Mouse (Mus musculus) neural tube, embryonic 13.5 days (tissue): ENCODE measurements around the gene Ttll5. TPM values are rescaled to one million over a fixed set of nuclear protein-coding genes. Genes with fewer than 3 reads are reported as not detected.

Source experiments
- ATAC-seq: fragments of 200-750 bp; cut with Nextera tagmentation; 2 replicates; pipeline ENCODE4 v1.8.0; 2017; ENCODE audit warnings: low read depth, mild to moderate bottlenecking, moderate TSS enrichment, moderate library complexity
- H3K27ac ChIP-seq: fragments of 300-500 bp; sonication (generic); replicated peaks from 2 replicates; pipeline ENCODE4 v1.5.1; 2015; ENCODE audit warnings: moderate library complexity, mild to moderate bottlenecking, inconsistent platforms
- H3K27me3 ChIP-seq: fragments of 300-500 bp; sonication (generic); 2 replicates; pipeline ENCODE4 v1.6.1; 2015; ENCODE audit warnings: mild to moderate bottlenecking, inconsistent platforms
- H3K36me3 ChIP-seq: fragments of 300-500 bp; sonication (generic); 2 replicates; pipeline ENCODE4 v1.6.1; 2015; ENCODE audit warnings: mild to moderate bottlenecking, inconsistent platforms
- H3K4me1 ChIP-seq: fragments of 300-500 bp; sonication (generic); replicated peaks from 2 replicates; pipeline ENCODE4 v1.6.1; 2015; ENCODE audit warnings: inconsistent platforms
- H3K4me2 ChIP-seq: fragments of 300-500 bp; sonication (generic); 2 replicates; pipeline ENCODE4 v1.6.1; 2015; ENCODE audit warnings: inconsistent platforms, mild to moderate bottlenecking, moderate library complexity
- H3K4me3 ChIP-seq: fragments of 300-500 bp; sonication (generic); 2 replicates; pipeline ENCODE4 v1.5.1; 2015; ENCODE audit warnings: mild to moderate bottlenecking, inconsistent platforms
- H3K9ac ChIP-seq: fragments of 300-500 bp; sonication (generic); 2 replicates; pipeline ENCODE4 v1.6.1; 2015; ENCODE audit warnings: moderate library complexity, mild to moderate bottlenecking, inconsistent platforms
- H3K9me3 ChIP-seq: fragments of 300-500 bp; sonication (generic); 2 replicates; pipeline ENCODE4 v1.6.1; 2016; ENCODE audit warnings: inconsistent platforms
- WGBS: fragments of 180-500 bp; shearing (Covaris S2); methylation state at CpG from one replicate; pipeline ENCODE4 v1.1.7; 2015; 5-methylcytosine and 5-hydroxymethylcytosine counted together
- polyA plus RNA-seq: library from polyadenylated mRNA; unstranded; fragments of >200 nt; fragmentation: Nextera tagmentation; extraction: Ambion mirVana; gene quantifications from 2 replicates; pipeline ENCODE4 v1.2.1, GENCODE M21; 2015

Gene Ttll5
- polyA plus RNA-seq, 1 experiment from 2014 or later = 15.1 TPM

DNA sequence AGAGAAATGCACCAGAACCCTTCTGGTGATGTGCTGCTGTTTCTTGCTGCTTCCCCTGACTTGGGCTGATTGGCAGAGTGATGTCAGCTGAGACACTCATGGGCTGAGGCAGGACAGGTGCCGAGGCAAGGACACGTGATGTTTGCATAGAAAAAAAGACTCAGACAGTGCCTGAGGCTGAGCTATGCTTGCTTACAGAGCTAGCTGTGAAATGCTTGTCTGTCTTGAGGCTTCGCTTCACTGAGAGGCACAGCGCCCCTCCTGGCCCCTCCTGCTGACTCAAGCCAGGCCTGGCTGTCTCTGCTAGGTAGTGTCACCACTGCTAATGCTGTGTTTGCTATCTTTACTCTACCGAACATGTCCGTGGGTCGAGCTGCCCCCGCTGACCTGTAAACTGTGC is 26.2 kb downstream of the Ttll5 start:
- 92% methylated on average over 8 of the region's 8 CpGs for WGBS
- peaks cover 29% of the 10 kb centered on the region for H3K36me3 ChIP-seq
- H3K27ac ChIP-seq = no peak overlapping the region

GRCm38 (mm10) chr12:85853836-85854235 is 29.4 kb downstream of the Ttll5 start:
- H3K4me1 ChIP-seq = 0 out of 2 replicates have a peak, but pooled peaks cover under 1% of the 10 kb centered on the region
- no peak overlapping the region for H3K4me3 ChIP-seq
- no peak overlapping the region for H3K4me2 ChIP-seq
- 89% methylated on average over 4 of the region's 4 CpGs for WGBS
- no peak overlapping the region for H3K9ac ChIP-seq
- no peak for ATAC-seq
- no peaks in the 10 kb centered on the region for H3K27me3 ChIP-seq
- no peak overlapping the region for H3K27ac ChIP-seq
- no peaks in the 10 kb centered on the region for H3K9me3 ChIP-seq
- H3K36me3 ChIP-seq = peaks cover 32% of the 10 kb centered on the region

More for the DNA sequence above, 26.2 kb downstream of the Ttll5 start:
- no peak overlapping the region for H3K9ac ChIP-seq
- no peaks in the 10 kb centered on the region for H3K27me3 ChIP-seq
- H3K9me3 ChIP-seq = no peaks in the 10 kb centered on the region
- no peak for ATAC-seq
- no peak overlapping the region for H3K4me2 ChIP-seq
- H3K4me1 ChIP-seq = no peaks in the 10 kb centered on the region
- no peak overlapping the region for H3K4me3 ChIP-seq

- 92% methylated on average over 1 of the region's 1 CpGs for WGBS
- Histone ChIP-seq H3K4me1 (0 out of 2 replicates have a peak, but pooled peaks cover 3% of the 10 kb centered on the region), H3K9me3 (no peaks in the 10 kb centered on the region)
These were observed 29.8 kb downstream of the Ttll5 start for GRCm38 (mm10) chr12:85854271-85854670.

GRCm38 (mm10) chr12:85857300-85857699 is 32.8 kb downstream of the Ttll5 start:
- Histone ChIP-seq H3K4me1 (peaks cover 10% of the 10 kb centered on the region), H3K27me3 (no peaks in the 10 kb centered on the region), H3K9me3 (no peaks in the 10 kb centered on the region), H3K4me3 (no peak overlapping the region), H3K27ac (no peak overlapping the region), H3K4me2 (no peak overlapping the region), H3K36me3 (peaks cover 13% of the 10 kb centered on the region; the same call in 1 of the 2 replicates), H3K9ac (no peak overlapping the region)
- WGBS = 95% methylated on average over 7 of the region's 7 CpGs
- ATAC-seq = no peak

More at GRCm38 (mm10) chr12:85854271-85854670, 29.8 kb downstream of the Ttll5 start:
- no peak for ATAC-seq
- Histone ChIP-seq H3K27ac (no peak overlapping the region), H3K27me3 (no peaks in the 10 kb centered on the region), H3K4me2 (no peak overlapping the region), H3K4me3 (no peak overlapping the region), H3K9ac (no peak overlapping the region), H3K36me3 (peaks cover 29% of the 10 kb centered on the region)

GRCm38 (mm10) chr12:85859111-85859510 is 34.7 kb downstream of the Ttll5 start:
- Histone ChIP-seq H3K4me3 (no peak overlapping the region), H3K9ac (no peak overlapping the region), H3K4me2 (no peak overlapping the region), H3K9me3 (no peaks in the 10 kb centered on the region), H3K36me3 (peaks cover 5% of the 10 kb centered on the region; the same call in 1 of the 2 replicates), H3K27me3 (no peaks in the 10 kb centered on the region), H3K27ac (no peak overlapping the region), H3K4me1 (peaks cover 15% of the 10 kb centered on the region)
- 86% methylated on average over 3 of the region's 3 CpGs for WGBS
- ATAC-seq = no peak

DNA sequence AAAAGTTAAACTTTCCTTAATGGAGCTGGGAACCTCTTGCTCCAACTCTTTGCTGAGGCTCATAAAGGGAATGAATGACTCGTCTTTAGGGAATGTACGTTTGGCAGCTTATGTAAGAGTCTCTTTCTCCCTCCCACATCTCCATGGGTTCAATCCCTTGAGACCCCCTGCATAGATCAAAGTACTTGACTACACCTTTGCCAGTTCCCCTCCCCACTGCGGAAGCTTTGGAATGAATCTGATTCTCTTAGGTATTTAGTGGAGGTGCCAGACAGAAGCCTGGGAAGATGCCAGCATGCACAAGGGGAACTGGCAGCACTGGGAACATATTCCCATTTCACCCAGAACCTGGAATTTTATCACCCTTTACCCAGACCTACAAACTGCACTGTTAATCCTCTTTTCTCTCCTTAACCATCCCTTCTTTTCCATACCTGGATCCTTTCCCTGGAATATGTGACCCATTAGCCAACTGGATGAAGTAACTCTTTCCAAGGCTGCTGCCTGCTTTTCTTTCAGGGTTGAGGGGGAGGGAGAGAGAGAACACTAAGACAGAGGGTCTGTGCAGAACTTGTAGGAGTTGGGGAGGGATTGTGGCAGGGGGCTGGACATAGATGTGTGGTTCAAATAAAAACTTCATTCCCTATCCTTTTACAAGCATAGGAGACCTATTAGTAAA is 35.2 kb downstream of the Ttll5 start:
- Histone ChIP-seq H3K9me3 (no peaks in the 10 kb centered on the region), H3K36me3 (peaks cover 5% of the 10 kb centered on the region; the same call in 1 of the 2 replicates), H3K27me3 (no peaks in the 10 kb centered on the region), H3K27ac (no peak overlapping the region), H3K9ac (no peak overlapping the region), H3K4me1 (peaks cover 15% of the 10 kb centered on the region), H3K4me2 (no peak overlapping the region), H3K4me3 (no peak overlapping the region)
- no peak for ATAC-seq
- 45% methylated on average over 3 of the region's 3 CpGs for WGBS

GRCm38 (mm10) chr12:85862514-85862913 is 38.1 kb downstream of the Ttll5 start:
- Histone ChIP-seq H3K4me3 (no peak overlapping the region), H3K9me3 (no peaks in the 10 kb centered on the region), H3K27me3 (no peaks in the 10 kb centered on the region), H3K4me1 (peaks cover 15% of the 10 kb centered on the region), H3K4me2 (no peak overlapping the region), H3K9ac (no peak overlapping the region), H3K27ac (no peak overlapping the region), H3K36me3 (no peaks in the 10 kb centered on the region; the same call in 1 of the 2 replicates)
- 42% methylated on average over 2 of the region's 2 CpGs for WGBS
- no peak for ATAC-seq

DNA sequence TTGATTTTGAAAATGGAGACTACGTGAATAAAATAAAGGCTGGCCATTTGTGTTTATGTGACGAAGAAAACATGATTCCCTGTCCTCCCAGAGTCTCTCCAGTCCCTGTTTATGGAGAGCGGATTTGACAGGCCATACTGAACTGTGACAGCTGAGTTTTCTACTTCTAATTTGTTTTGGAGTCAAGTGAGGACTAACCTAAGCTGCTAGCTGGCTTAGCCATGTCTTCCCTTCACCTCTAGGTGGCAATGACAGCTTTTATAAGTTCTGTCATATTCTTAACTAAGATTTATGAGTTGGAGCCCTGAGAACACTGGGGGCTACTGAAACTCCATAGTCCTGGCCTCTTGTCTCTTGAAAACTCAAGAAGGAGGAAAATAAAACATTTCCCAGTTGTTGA is 41.1 kb downstream of the Ttll5 start:
- Histone ChIP-seq H3K27me3 (no peaks in the 10 kb centered on the region), H3K4me1 (peaks cover 12% of the 10 kb centered on the region), H3K4me3 (no peak overlapping the region), H3K4me2 (no peak overlapping the region), H3K27ac (no peak overlapping the region), H3K9ac (no peak overlapping the region), H3K9me3 (no peaks in the 10 kb centered on the region), H3K36me3 (no peaks in the 10 kb centered on the region; the same call in 1 of the 2 replicates)
- WGBS = 88% methylated on average over 3 of the region's 3 CpGs
- ATAC-seq = no peak

DNA sequence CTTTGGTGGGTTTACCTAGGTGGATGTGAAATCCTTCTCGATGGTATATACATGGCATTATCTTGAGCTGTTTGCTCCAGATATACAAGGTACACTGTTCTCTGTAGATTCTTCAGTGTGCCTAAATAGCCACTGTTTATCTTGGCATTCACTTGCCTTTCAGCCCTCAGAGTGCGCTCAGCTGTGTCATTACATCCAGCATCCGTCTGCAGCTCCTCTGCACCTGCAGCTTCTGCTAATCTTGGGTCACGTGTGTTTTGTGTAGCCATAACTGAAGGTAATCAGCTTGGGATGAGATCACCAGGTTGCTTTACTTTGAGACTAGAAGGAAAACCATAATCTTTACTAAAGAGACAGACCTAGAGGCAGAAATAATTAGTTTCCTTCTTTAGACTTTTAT is 42.2 kb downstream of the Ttll5 start:
- H3K27me3 ChIP-seq = no peaks in the 10 kb centered on the region
- no peak for ATAC-seq
- 81% methylated on average over 4 of the region's 4 CpGs for WGBS
- H3K36me3 ChIP-seq = no peaks in the 10 kb centered on the region; the same call in 1 of the 2 replicates
- H3K4me2 ChIP-seq = no peak overlapping the region
- peaks cover 11% of the 10 kb centered on the region for H3K4me1 ChIP-seq
- no peak overlapping the region for H3K9ac ChIP-seq
- no peak overlapping the region for H3K27ac ChIP-seq
- H3K9me3 ChIP-seq = no peaks in the 10 kb centered on the region
- no peak overlapping the region for H3K4me3 ChIP-seq

DNA sequence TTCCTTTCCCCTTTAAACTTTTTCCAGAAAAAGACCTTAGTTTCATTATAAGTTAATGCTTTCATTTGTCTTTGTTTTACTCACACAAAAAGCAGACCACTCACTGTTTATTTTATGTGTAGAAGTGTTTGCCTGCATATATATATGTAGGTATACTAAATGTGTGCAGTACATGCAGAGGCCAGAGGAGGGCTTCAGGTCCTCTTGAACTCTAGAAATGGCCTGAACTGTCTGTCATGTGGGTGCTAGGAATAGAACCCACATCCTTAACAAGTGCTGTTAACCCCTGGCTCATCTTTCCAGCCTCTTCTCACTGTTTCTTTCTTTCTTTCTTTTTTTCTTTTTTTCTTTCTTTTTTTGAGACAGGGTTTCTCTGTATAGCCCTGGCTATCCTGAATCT is 42.7 kb downstream of the Ttll5 start:
- no peak for ATAC-seq
- Histone ChIP-seq H3K4me2 (no peak overlapping the region), H3K27ac (no peak overlapping the region), H3K4me3 (no peak overlapping the region), H3K9me3 (no peaks in the 10 kb centered on the region), H3K36me3 (no peaks in the 10 kb centered on the region; the same call in 1 of the 2 replicates), H3K9ac (no peak overlapping the region), H3K27me3 (no peaks in the 10 kb centered on the region), H3K4me1 (peaks cover 6% of the 10 kb centered on the region)

GRCm38 (mm10) chr12:85869423-85869822 is 45.0 kb downstream of the Ttll5 start:
- Histone ChIP-seq H3K36me3 (no peaks in the 10 kb centered on the region; the same call in 1 of the 2 replicates), H3K27ac (no peak overlapping the region), H3K4me3 (no peak overlapping the region), H3K9ac (no peak overlapping the region), H3K9me3 (no peaks in the 10 kb centered on the region), H3K4me1 (no peaks in the 10 kb centered on the region), H3K4me2 (no peak overlapping the region), H3K27me3 (no peaks in the 10 kb centered on the region)
- 70% methylated on average over 6 of the region's 6 CpGs for WGBS
- ATAC-seq = no peak

GRCm38 (mm10) chr12:85879631-85880314 is 55.3 kb downstream of the Ttll5 start:
- Histone ChIP-seq H3K27me3 (no peaks in the 10 kb centered on the region), H3K4me2 (no peak overlapping the region), H3K36me3 (peaks cover 26% of the 10 kb centered on the region), H3K9me3 (no peaks in the 10 kb centered on the region), H3K4me1 (peaks cover 15% of the 10 kb centered on the region), H3K9ac (no peak overlapping the region), H3K27ac (no peak overlapping the region), H3K4me3 (no peak overlapping the region)
- ATAC-seq = no peak
- 78% methylated on average over 8 of the region's 8 CpGs for WGBS
